Mouse (Mus musculus) brain, embryonic 14.5 days (tissue): ENCODE data around the gene Hoxb8. TPM values are rescaled to one million over a fixed set of nuclear protein-coding genes. Genes with fewer than 3 reads are reported as not detected.

Experiments
- DNase-seq: peaks from one replicate; pipeline ENCODE4 v3.0.0-alpha.2; 2011; ENCODE audit warnings: low read depth
- CTCF ChIP-seq: fragments of 200-500 bp; IDR thresholded peaks from 2 replicates; pipeline ENCODE4 v1.5.1; 2012; ENCODE audit warnings: inconsistent platforms, mild to moderate bottlenecking, moderate library complexity, borderline replicate concordance; ENCODE audit not compliant: insufficient read depth, insufficient read length; ENCODE audit errors: extremely low read depth
- POLR2A ChIP-seq: fragments of 200-500 bp; IDR thresholded peaks from 2 replicates; pipeline ENCODE4 v1.6.1; 2012; ENCODE audit warnings: mild to moderate bottlenecking, inconsistent platforms, borderline replicate concordance; ENCODE audit not compliant: poor library complexity, insufficient read depth, insufficient read length, severe bottlenecking; ENCODE audit errors: extremely low read depth
- polyA plus RNA-seq: library from polyadenylated mRNA; depleted of rRNA; stranded (reverse); fragments of >200 nt; gene quantifications from 2 replicates; pipeline ENCODE4 v1.2.3, GENCODE M21; 2012

Gene Hoxb8
- polyA plus RNA-seq, 1 experiment: 19.0 TPM

DNA sequence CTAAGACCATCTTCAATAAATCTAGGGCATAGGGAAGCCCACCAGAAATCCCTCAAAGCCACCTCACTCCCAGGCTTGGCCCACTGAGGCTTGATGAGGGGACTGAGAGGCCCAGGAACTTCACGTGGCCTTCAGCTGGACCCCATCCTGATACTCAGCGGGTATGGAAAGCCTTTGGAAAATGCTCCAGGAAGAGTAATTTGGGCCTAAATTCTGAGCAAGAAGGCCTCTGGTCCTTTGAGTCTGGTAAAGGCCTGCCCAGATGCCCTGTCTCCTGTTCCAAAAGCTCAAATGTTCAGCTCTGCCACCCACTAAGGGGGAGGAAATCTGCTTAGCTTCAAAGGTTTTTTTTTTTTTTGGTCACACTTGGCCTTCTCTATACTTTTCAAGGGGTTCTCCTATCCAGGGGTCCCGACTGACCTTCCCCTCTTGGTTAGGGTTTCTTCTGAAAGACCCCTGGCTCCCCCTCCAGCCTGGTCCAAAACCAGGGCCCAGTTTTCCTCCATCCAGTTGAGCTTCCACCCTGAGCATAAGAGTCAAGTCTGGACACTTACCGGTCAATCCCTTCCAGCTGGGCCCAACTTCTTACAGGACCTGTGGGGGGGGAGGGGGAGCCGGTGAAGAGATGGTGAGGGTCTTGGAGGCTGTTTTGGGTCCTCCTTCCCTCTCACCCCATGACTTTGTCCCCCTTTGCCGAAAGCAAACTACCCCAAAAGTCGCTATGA is 24.6 kb downstream of the Hoxb8 start:
- TF ChIP-seq POLR2A: no peak
- TF ChIP-seq CTCF: no peak
- DNase-seq: no peak

DNA sequence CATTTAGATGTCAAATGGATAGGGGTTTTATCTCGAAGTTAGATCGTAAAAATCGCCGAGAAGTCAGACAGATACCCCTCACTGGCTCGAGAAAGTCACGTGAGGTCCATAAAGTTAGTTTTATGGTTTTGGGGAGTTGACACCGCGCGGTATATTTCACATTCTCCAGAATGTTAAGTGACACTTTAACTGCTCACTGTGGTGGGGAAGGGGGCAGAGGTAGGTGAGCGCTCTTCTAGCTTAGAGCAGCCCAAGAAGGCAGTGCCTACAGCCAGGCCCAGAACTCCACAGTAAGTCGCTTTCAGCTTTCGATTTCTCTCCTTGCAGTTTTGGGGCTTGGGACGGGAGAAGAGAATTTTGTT is 25.2 kb downstream of the Hoxb8 start:
- DNase-seq: no peak
- TF ChIP-seq POLR2A (no peak), CTCF (no peak)

DNA sequence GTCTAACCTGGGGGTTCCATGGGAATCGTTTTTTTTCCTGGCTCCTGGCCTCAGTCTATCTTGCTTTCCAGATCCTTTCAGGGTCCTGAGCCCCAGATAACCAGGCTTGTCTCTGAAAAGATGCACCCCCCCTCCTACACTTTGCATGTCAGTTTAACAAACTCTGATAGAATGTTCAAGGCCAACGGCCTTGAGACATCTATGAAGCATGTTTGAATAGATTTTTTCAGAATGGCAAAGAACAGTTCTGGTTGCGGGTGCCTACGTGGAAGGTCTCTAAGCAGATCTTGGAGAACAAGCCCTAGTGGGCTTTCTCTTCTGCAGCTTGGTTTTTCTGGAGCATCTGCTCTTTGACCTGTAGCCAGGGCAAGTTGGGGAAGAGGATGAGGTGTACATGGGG is 27.1 kb downstream of the Hoxb8 start:
- DNase-seq: no peak
- TF ChIP-seq CTCF: no peak
- TF ChIP-seq POLR2A: no peak

GRCm38 (mm10) chr11:96309288-96309687 is 27.6 kb downstream of the Hoxb8 start:
- TF ChIP-seq POLR2A: no peak
- TF ChIP-seq CTCF: no peak
- DNase-seq: no peak

DNA sequence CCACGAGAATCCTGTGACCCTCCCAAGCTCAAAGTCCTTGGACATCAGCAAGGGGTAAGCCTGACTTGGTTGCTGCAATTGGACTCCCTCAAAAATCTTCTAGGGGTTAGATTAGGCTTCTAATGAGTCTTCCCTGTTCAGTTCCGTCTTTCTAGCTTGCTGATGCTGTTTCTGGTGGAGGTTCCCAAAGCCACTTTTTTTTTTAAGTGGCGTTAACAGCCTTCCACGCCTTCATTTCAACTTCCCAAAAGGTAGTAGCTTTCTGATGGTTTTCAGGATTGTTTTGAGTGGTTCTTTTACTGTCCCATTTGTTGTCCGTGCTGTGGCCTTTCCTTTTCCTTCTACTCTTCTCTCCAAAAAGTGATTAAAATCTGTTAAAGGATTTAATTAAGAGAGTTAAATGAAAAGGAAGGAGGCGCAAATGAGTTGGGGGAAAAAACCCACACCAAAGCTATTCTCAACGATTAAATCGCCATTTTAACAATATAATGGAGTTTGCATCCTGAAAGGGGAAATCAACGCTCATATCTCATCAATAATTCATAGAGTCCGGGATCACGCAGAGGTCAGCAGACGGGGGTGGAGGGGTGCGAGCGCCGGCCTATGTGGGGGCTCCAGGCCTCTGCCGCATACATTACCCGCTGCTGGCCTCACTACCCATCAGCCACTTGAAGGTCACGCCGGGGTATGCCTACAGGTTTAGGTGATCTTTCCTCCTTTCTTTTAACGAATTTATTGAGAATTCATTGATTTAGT is 28.7 kb downstream of the Hoxb8 start:
- TF ChIP-seq POLR2A (no peak), CTCF (no peak)
- no peak for DNase-seq

- TF ChIP-seq POLR2A (no peak), CTCF (no peak)
- no peak for DNase-seq
Measured at GRCm38 (mm10) chr11:96311097-96311496, 29.4 kb downstream of the Hoxb8 start.

- peak; percentile 82 for DNase-seq
- TF ChIP-seq CTCF (peak; percentile 85), POLR2A (no peak)
Measured at GRCm38 (mm10) chr11:96311520-96312417, 30.1 kb downstream of the Hoxb8 start.

DNA sequence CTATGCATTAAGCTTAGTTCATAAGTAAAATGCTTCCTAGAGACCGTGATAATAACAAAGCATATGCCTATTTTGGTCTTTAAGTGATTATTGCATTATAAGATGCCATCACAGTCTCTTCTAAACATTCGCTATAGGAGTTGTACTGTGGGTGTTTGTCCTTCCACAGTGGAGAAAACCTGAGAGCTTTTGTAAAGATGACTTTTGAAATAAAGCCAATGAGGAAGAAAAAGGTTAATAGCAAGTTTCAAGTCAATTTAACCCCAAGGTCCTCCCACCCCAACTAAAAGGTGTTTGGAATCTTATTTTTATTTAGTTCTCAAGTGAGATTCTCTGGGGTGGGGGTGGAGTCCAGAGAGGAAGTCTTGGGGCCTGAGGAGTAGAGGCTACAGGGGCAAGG is 31.4 kb downstream of the Hoxb8 start:
- DNase-seq: no peak
- no peak for TF ChIP-seq POLR2A
- TF ChIP-seq CTCF: no peak

GRCm38 (mm10) chr11:96313806-96314428 is 32.2 kb downstream of the Hoxb8 start:
- DNase-seq: no peak
- no peak for TF ChIP-seq CTCF
- TF ChIP-seq POLR2A: no peak

DNA sequence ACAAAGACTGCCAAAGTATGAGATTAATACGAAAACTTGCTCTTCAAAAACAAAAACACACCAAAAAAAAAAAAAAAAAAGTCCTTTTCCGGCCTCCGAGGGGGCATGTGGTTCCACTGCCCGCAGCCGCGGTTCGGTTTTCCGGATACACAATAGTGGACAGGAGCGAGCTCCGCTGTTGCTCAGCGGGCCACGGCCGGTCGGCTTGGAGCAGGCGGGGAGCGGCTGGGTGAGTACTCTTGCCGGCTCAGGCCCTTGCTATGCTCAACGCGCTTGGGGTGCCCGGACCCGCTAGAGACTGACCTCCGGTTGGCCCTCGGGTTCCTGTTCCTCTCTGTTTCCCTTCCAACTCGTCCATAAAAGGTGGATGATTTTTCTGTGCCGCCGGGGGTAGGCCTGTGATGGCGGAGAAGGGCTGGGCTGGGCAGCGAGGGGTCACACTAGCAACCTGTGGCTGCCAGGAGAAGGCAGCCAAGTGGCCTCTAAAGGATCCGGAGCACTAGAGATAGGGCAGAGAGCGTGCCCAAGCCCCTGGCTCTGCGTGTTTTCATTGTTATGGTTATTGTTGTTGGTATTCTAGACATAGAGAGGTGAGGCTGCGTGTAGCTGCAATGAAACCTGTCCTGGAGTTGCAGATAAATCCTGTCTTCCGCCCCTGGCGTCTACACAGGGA is 33.1 kb downstream of the Hoxb8 start:
- no peak for DNase-seq
- TF ChIP-seq POLR2A: no peak
- TF ChIP-seq CTCF: no peak

GRCm38 (mm10) chr11:96315344-96315681 is 33.6 kb downstream of the Hoxb8 start:
- TF ChIP-seq POLR2A: no peak
- no peak for TF ChIP-seq CTCF
- no peak for DNase-seq
